Mouse (Mus musculus) lung, embryonic 14.5 days (tissue): ENCODE measurements at regions not wholly inside any gene's neighbourhood (a gene's known extent, or its start where the extent isn't known, plus 50 kb on each side); places are given as distances from the start of the nearest gene placed in this dataset.

ENCODE experiments used
- ATAC-seq: fragments of 200-750 bp; cut with Nextera tagmentation; 2 replicates; pipeline ENCODE4 v1.8.0; 2017; ENCODE audit warnings: mild to moderate bottlenecking, moderate TSS enrichment, moderate library complexity; ENCODE audit not compliant: insufficient read depth
- DNase-seq: peaks from one replicate; pipeline ENCODE4 v3.0.0-alpha.2; 2015
- H3K27ac ChIP-seq: fragments of 300-500 bp; sonication (generic); 2 replicates; pipeline ENCODE4 v1.5.1; 2014; ENCODE audit warnings: low read depth, mild to moderate bottlenecking, moderate library complexity
- H3K27me3 ChIP-seq: fragments of 300-500 bp; sonication (generic); 2 replicates; pipeline ENCODE4 v1.6.1; 2014; ENCODE audit warnings: low read length, control low read depth; ENCODE audit not compliant: insufficient read depth
- H3K36me3 ChIP-seq: fragments of 300-500 bp; sonication (generic); 2 replicates; pipeline ENCODE4 v1.6.1; 2014; ENCODE audit warnings: control low read depth; ENCODE audit not compliant: insufficient read depth
- H3K4me1 ChIP-seq: fragments of 300-500 bp; sonication (generic); 2 replicates; pipeline ENCODE4 v1.6.1; 2014; ENCODE audit warnings: antibody characterized with exemption, control low read depth; ENCODE audit not compliant: insufficient read depth
- H3K4me2 ChIP-seq: fragments of 300-500 bp; sonication (generic); 2 replicates; pipeline ENCODE4 v1.6.1; 2014; ENCODE audit warnings: mild to moderate bottlenecking
- H3K4me3 ChIP-seq: fragments of 300-500 bp; sonication (generic); 2 replicates; pipeline ENCODE4 v1.5.1; 2014; ENCODE audit warnings: low read depth, low read length
- H3K9ac ChIP-seq: fragments of 300-500 bp; sonication (generic); 2 replicates; pipeline ENCODE4 v1.6.1; 2014
- H3K9me3 ChIP-seq: fragments of 300-500 bp; sonication (generic); 2 replicates; pipeline ENCODE4 v1.6.1; 2016; ENCODE audit warnings: low read depth, low read length, control low read depth
- CTCF ChIP-seq: IDR thresholded peaks from 2 replicates; pipeline ENCODE4 v1.5.1; 2016; ENCODE audit warnings: antibody characterized with exemption, low read depth
- WGBS: fragments of 180-500 bp; shearing (Covaris S2); extraction: QIAGEN DNeasy Blood & Tissue Kit; methylation state at CpG from one replicate; pipeline ENCODE4 v1.1.7; 2014; 5-methylcytosine and 5-hydroxymethylcytosine counted together

- DNase-seq, result no peak
- TF ChIP-seq CTCF, result no peak
- ATAC-seq, result no peak
- Histone ChIP-seq H3K27me3 (no peaks in the 10 kb centered on the region), H3K9me3 (no peaks in the 10 kb centered on the region), H3K9ac (no peak overlapping the region), H3K4me2 (no peak overlapping the region), H3K4me1 (no peaks in the 10 kb centered on the region), H3K36me3 (no peaks in the 10 kb centered on the region), H3K27ac (no peak overlapping the region), H3K4me3 (no peak overlapping the region)
- 90% methylated on average over 1 of the region's 1 CpGs for WGBS
These were observed 76.8 kb upstream of the Crbn start for GRCm38 (mm10) chr6:106876690-106877089.

DNA sequence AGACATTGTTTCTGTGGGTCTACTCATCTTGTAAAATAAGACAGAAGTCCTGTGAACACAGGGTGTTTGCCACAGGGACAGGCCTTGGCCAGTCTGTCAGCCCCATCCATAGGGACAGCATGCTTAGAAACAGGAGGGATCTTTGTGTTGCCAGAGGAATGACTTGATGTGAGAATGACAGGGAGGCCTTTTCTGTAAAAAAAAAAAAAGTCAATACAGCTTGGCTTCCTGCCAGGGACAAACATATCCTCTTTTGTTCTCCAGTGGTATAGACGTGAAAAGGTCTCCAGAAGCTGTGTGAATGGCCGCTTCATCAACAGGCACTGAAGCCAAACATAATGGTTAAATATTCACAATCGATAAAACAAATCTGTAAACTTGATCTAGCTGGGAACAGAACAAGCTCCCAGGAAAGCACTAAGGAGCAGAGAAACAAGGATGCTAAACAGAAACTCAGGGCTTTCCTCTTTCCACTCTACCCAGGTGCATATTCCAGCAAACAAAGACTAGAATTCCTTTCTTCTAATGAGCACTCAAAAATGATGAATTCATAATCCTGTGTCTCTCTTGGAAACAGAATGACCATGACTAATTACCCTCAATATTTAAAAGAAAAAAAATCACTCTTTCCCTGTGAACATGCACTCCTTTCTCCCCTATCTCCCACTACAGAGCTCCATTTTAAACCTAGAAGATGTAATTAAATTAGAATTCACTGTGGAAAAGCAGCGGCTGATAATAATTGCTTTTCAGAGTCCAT lies 92.2 kb upstream of the Crbn start:
- Histone ChIP-seq H3K36me3 (no peaks in the 10 kb centered on the region), H3K4me1 (no peaks in the 10 kb centered on the region), H3K27ac (no peak overlapping the region), H3K9me3 (no peaks in the 10 kb centered on the region), H3K27me3 (no peaks in the 10 kb centered on the region), H3K4me2 (no peak overlapping the region), H3K9ac (no peak overlapping the region), H3K4me3 (no peak overlapping the region)
- TF ChIP-seq CTCF, result no peak
- no peak for DNase-seq
- ATAC-seq, result no peak
- WGBS, result 60% methylated on average over 4 of the region's 4 CpGs

DNA sequence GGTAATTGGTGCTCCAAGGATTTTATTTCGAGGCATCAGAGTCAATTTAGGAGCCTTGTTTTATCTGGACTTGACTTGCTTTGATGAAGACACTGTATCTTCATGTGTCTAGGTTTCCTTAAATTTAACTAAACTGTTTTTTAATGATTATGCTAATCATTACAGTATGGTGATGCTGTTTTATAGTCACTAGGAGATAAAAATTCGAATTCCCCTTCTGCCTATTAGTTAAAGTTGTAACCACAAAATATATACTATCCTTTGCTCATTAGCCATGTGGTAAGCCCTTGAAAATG lies 92.7 kb upstream of the Crbn start:
- H3K4me2 ChIP-seq, result no peak overlapping the region
- TF ChIP-seq CTCF, result no peak
- no peak overlapping the region for H3K4me3 ChIP-seq
- 47% methylated on average over 2 of the region's 2 CpGs for WGBS
- DNase-seq, result no peak
- H3K9me3 ChIP-seq, result no peaks in the 10 kb centered on the region
- H3K27me3 ChIP-seq, result no peaks in the 10 kb centered on the region
- no peak for ATAC-seq
- no peak overlapping the region for H3K9ac ChIP-seq
- H3K27ac ChIP-seq, result no peak overlapping the region
- H3K36me3 ChIP-seq, result no peaks in the 10 kb centered on the region
- H3K4me1 ChIP-seq, result no peaks in the 10 kb centered on the region

- Histone ChIP-seq H3K4me3 (no peak overlapping the region), H3K4me2 (no peak overlapping the region), H3K27me3 (no peaks in the 10 kb centered on the region), H3K9ac (no peak overlapping the region), H3K9me3 (no peaks in the 10 kb centered on the region), H3K36me3 (no peaks in the 10 kb centered on the region), H3K4me1 (no peaks in the 10 kb centered on the region), H3K27ac (no peak overlapping the region)
- no peak for TF ChIP-seq CTCF
- WGBS, result 77% methylated on average over 8 of the region's 8 CpGs
- DNase-seq (no peak), ATAC-seq (no peak)
These were observed 104.2 kb upstream of the Crbn start for GRCm38 (mm10) chr6:106903953-106904683.

DNA sequence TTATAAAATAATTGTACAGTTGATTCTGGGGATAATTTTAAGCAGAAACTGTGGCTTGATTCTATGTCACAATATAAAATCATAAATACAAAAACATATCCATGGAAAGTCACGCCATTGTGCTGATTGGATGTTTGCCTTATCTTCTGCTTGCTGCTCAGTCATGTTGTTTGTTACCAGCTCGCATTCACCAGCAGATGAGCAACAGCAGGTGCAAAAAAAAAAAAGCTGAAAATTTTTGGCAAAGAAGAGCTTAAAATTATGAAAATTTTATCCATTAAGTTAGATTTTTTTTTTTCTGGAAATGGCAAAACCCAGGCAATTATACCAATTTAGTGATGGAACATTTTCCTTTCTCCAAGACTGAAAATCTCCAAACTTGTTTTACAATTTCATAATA lies 115.2 kb upstream of the Crbn start:
- Histone ChIP-seq H3K27ac (no peak overlapping the region), H3K4me1 (no peaks in the 10 kb centered on the region), H3K9ac (no peak overlapping the region), H3K36me3 (no peaks in the 10 kb centered on the region), H3K4me3 (no peak overlapping the region), H3K27me3 (no peaks in the 10 kb centered on the region), H3K9me3 (no peaks in the 10 kb centered on the region), H3K4me2 (no peak overlapping the region)
- 77% methylated on average over 2 of the region's 2 CpGs for WGBS
- no peak for TF ChIP-seq CTCF
- DNase-seq, result no peak
- no peak for ATAC-seq

- TF ChIP-seq CTCF, result no peak
These were observed 116.9 kb upstream of the Crbn start for GRCm38 (mm10) chr6:106916683-106917289.

GRCm38 (mm10) chr6:106920951-106921350 lies 121.1 kb upstream of the Crbn start:
- Histone ChIP-seq H3K9ac (no peak overlapping the region), H3K9me3 (no peaks in the 10 kb centered on the region), H3K36me3 (no peaks in the 10 kb centered on the region), H3K4me1 (no peaks in the 10 kb centered on the region), H3K27ac (no peak overlapping the region), H3K27me3 (no peaks in the 10 kb centered on the region), H3K4me2 (no peak overlapping the region), H3K4me3 (no peak overlapping the region)
- WGBS, result 16% methylated on average over 2 of the region's 2 CpGs
- DNase-seq (no peak), ATAC-seq (no peak)
- no peak for TF ChIP-seq CTCF

More at GRCm38 (mm10) chr6:106916683-106917289, 116.9 kb upstream of the Crbn start:
- H3K9ac ChIP-seq, result no peak overlapping the region
- no peak overlapping the region for H3K4me3 ChIP-seq
- 91% methylated on average over 3 of the region's 3 CpGs for WGBS
- ATAC-seq (no peak), DNase-seq (no peak)
- H3K36me3 ChIP-seq, result no peaks in the 10 kb centered on the region
- H3K9me3 ChIP-seq, result no peaks in the 10 kb centered on the region
- no peaks in the 10 kb centered on the region for H3K27me3 ChIP-seq
- no peak overlapping the region for H3K4me2 ChIP-seq
- no peak overlapping the region for H3K27ac ChIP-seq
- no peaks in the 10 kb centered on the region for H3K4me1 ChIP-seq
